Mouse (Mus musculus) kidney, postnatal 10 days (tissue): ENCODE results near the gene Bpifb9a.
A peak's percentile ranks its signal among the peaks of the same experiment; 100 is the strongest.
"Not testable (repeated sequence)": the region's sequence is repeated elsewhere in the genome, so short reads cannot be mapped to it uniquely, and the experiment has no call there.

Experiments
- DNase-seq: peaks from one replicate; pipeline ENCODE4 v3.0.0; 2021; ENCODE audit warnings: mixed read lengths

Gene Bpifb9a

GRCm38 (mm10) chr2:154257554-154257953, at the start of gene Bpifb9a:
Bpifb9a (plus strand) TSS chr2:154257854.
- DNase-seq = not testable (repeated sequence)

GRCm38 (mm10) chr2:154209112-154209511, 48.5 kb upstream of the Bpifb9a start:
- no peak for DNase-seq

- DNase-seq = no peak
These were observed 46.5 kb upstream of the Bpifb9a start for GRCm38 (mm10) chr2:154211121-154211520.

- DNase-seq = no peak
These were observed 45.8 kb upstream of the Bpifb9a start for GRCm38 (mm10) chr2:154211881-154212280.

- peak; percentile 87 for DNase-seq
These were observed 42.5 kb upstream of the Bpifb9a start for GRCm38 (mm10) chr2:154215191-154215590.

- no peak for DNase-seq
These were observed 37.7 kb upstream of the Bpifb9a start for GRCm38 (mm10) chr2:154219950-154220349.

GRCm38 (mm10) chr2:154223265-154223916, 34.3 kb upstream of the Bpifb9a start, which contains the start of gene Bpifb5:
Bpifb5 (plus strand) TSS chr2:154223742.
- peak; percentile 67 for DNase-seq

- DNase-seq = no peak
These were observed 33.8 kb upstream of the Bpifb9a start for GRCm38 (mm10) chr2:154223917-154224273.

- DNase-seq = no peak
These were observed 30.7 kb upstream of the Bpifb9a start for GRCm38 (mm10) chr2:154226991-154227390.

- no peak for DNase-seq
These were observed 29.8 kb upstream of the Bpifb9a start for GRCm38 (mm10) chr2:154227830-154228229.

- DNase-seq = no peak
These were observed 24.2 kb upstream of the Bpifb9a start for GRCm38 (mm10) chr2:154233426-154233825.

GRCm38 (mm10) chr2:154240771-154241170, 16.9 kb upstream of the Bpifb9a start:
- no peak for DNase-seq

GRCm38 (mm10) chr2:154242726-154243125, 14.9 kb upstream of the Bpifb9a start:
- DNase-seq = not testable (repeated sequence)

GRCm38 (mm10) chr2:154243356-154244036, 14.2 kb upstream of the Bpifb9a start:
- no peak for DNase-seq

GRCm38 (mm10) chr2:154245322-154245721, 12.3 kb upstream of the Bpifb9a start:
- no peak for DNase-seq

- DNase-seq = not testable (repeated sequence)
These were observed 2.4 kb upstream of the Bpifb9a start for GRCm38 (mm10) chr2:154255254-154255653.

- DNase-seq = no peak
These were observed 1.9 kb upstream of the Bpifb9a start for GRCm38 (mm10) chr2:154255770-154256169.

- DNase-seq = not testable (repeated sequence)
These were observed 6.7 kb downstream of the Bpifb9a start for GRCm38 (mm10) chr2:154264397-154264796.

- DNase-seq = not testable (repeated sequence)
These were observed 34.2 kb downstream of the Bpifb9a start for GRCm38 (mm10) chr2:154291866-154292265.

GRCm38 (mm10) chr2:154292833-154293232, 35.2 kb downstream of the Bpifb9a start:
- DNase-seq = no peak

- DNase-seq = peak; percentile 71
These were observed 37.1 kb downstream of the Bpifb9a start for GRCm38 (mm10) chr2:154294746-154295145.

GRCm38 (mm10) chr2:154300496-154300895, 42.8 kb downstream of the Bpifb9a start:
- DNase-seq = peak; percentile 82

GRCm38 (mm10) chr2:154301763-154302162, 44.1 kb downstream of the Bpifb9a start:
- no peak for DNase-seq

- DNase-seq = not testable (repeated sequence)
These were observed 47.0 kb downstream of the Bpifb9a start for GRCm38 (mm10) chr2:154304604-154305003.
